Comparison of ENCODE assay signal across 17 mouse cellular contexts in genomic region chr1:180946448-180946847, GRCm38 (mm10). TPM values are rescaled to one million over a fixed set of nuclear protein-coding genes. Genes with fewer than 3 reads are reported as not detected.
DNase-seq lines count a peak whose midpoint lies in the region; ATAC-seq lines count a peak whose summit lies in the region.
"Had no signal": no experiment of that assay in that cellular context is flagged by ENCODE, and none has a peak within 500 bp of the region (broad histone marks: within the 10 kb centered on the region; RNA-seq: fewer than 3 reads in every experiment).

No protein-coding gene starts in this region.

- no peaks in the 10 kb centered on the region for H3K9me3 ChIP-seq in embryonic facial prominence, embryonic 10.5 days
- H3K9me3 ChIP-seq in liver, embryonic 13.5 days (replicated peaks): no peaks in the 10 kb centered on the region
- no peaks in the 10 kb centered on the region for H3K9me3 ChIP-seq in intestine, embryonic 15.5 days
- H3K9me3 ChIP-seq: neural tube, embryonic 12.5 days had no signal

- DNase-seq in kidney, postnatal 10 days: peak; percentile 38
- DNase-seq in kidney, postnatal 4 days: no peak
- peak; percentile 89 for DNase-seq in adrenal gland, adult 2 months
- DNase-seq in embryonic facial prominence, embryonic 10.5 days (ENCODE audit: low spot score): no peak
- DNase-seq in liver, embryonic 13.5 days: no peak
- no peak for DNase-seq in spleen, adult 18-20 months
- DNase-seq: kidney, adult 18-20 months; right cerebral cortex, postnatal 14 days had no signal

- peak overlapping the region; percentile 67; the same call in 1 of the 2 replicates for H3K9ac ChIP-seq in liver, embryonic 13.5 days
- H3K9ac ChIP-seq in intestine, embryonic 15.5 days: no peak overlapping the region
- H3K9ac ChIP-seq: neural tube, embryonic 12.5 days had no signal

- H3K4me2 ChIP-seq in liver, embryonic 13.5 days: peak overlapping the region; percentile 89
- no peak overlapping the region for H3K4me2 ChIP-seq in intestine, embryonic 15.5 days (replicated peaks)

- peaks cover 54% of the 10 kb centered on the region for H3K4me1 ChIP-seq in embryonic facial prominence, embryonic 10.5 days
- H3K4me1 ChIP-seq in liver, embryonic 13.5 days (replicated peaks): peaks cover 57% of the 10 kb centered on the region
- peaks cover 40% of the 10 kb centered on the region for H3K4me1 ChIP-seq in intestine, embryonic 15.5 days (replicated peaks)

- H3K36me3 ChIP-seq in embryonic facial prominence, embryonic 10.5 days (replicated peaks): no peaks in the 10 kb centered on the region
- peaks cover 42% of the 10 kb centered on the region for H3K36me3 ChIP-seq in liver, embryonic 13.5 days
- 0 out of 2 replicates have a peak, but pooled peaks cover 10% of the 10 kb centered on the region for H3K36me3 ChIP-seq in intestine, embryonic 15.5 days
- H3K36me3 ChIP-seq: neural tube, embryonic 12.5 days had no signal

- no peak for ATAC-seq in liver, embryonic 13.5 days (ENCODE audit: low read depth)
- no peak for ATAC-seq in intestine, embryonic 15.5 days
- ATAC-seq: midbrain, embryonic 16.5 days; Patski had no signal

- H3K27me3 ChIP-seq in embryonic facial prominence, embryonic 10.5 days (replicated peaks; ENCODE audit: low read depth, poor library complexity, severe bottlenecking): peaks cover 41% of the 10 kb centered on the region
- H3K27me3 ChIP-seq in liver, embryonic 13.5 days: no peaks in the 10 kb centered on the region
- no peaks in the 10 kb centered on the region for H3K27me3 ChIP-seq in intestine, embryonic 15.5 days (replicated peaks)
- H3K27me3 ChIP-seq: Patski had no signal

- no peak overlapping the region for H3K4me3 ChIP-seq in embryonic facial prominence, embryonic 10.5 days
- H3K4me3 ChIP-seq in liver, embryonic 13.5 days (replicated peaks): no peak overlapping the region
- no peak overlapping the region for H3K4me3 ChIP-seq in intestine, embryonic 15.5 days (replicated peaks)
- H3K4me3 ChIP-seq: heart, adult 2 months; neural tube, embryonic 12.5 days had no signal

- 0 out of 2 replicates have a peak overlapping the region, but pooled peaks have one; percentile 54 for H3K27ac ChIP-seq in embryonic facial prominence, embryonic 10.5 days (replicated peaks)
- H3K27ac ChIP-seq in liver, embryonic 13.5 days: peak overlapping the region; percentile 89
- no peak overlapping the region for H3K27ac ChIP-seq in intestine, embryonic 15.5 days
- H3K27ac ChIP-seq: neural tube, embryonic 12.5 days had no signal

- 91% methylated on average over 6 of the region's 6 CpGs for WGBS in embryonic facial prominence, embryonic 10.5 days
- 92% methylated on average over 6 of the region's 6 CpGs for WGBS in liver, embryonic 13.5 days (ENCODE audit: insufficient replicate concordance)
- 82% methylated on average over 6 of the region's 6 CpGs for WGBS in intestine, embryonic 15.5 days

RNA-seq across cellular contexts. Expression of gene Tmem63a, which starts 4.3 kb away (rescaled TPM):
- total RNA-seq in adrenal gland, adult 2 months (2021): 10 to 100 TPM; 52.8 to 66.0 TPM
- 135 and 238 TPM in 2 replicates for polyA plus RNA-seq in adrenal gland, adult 2 months (2012; rRNA removed)
- polyA plus RNA-seq in embryonic facial prominence, embryonic 10.5 days (2016; fragmentation: Nextera tagmentation; extraction: Ambion mirVana): 2.4 and 4.3 TPM in 2 replicates
- 5.2 and 7.5 TPM in 2 replicates for polyA plus RNA-seq in liver, embryonic 13.5 days (2015; fragmentation: Nextera tagmentation; extraction: Ambion mirVana)
- polyA plus RNA-seq in intestine, embryonic 15.5 days (2015; fragmentation: Nextera tagmentation; extraction: Ambion mirVana): 15.0 and 15.8 TPM in 2 replicates

RNA-seq across cellular contexts. Expression of gene Lefty1, which starts 11.6 kb away (rescaled TPM):
- 10 to 100 TPM in 1 of 2 experiments, 1 to 10 TPM in 1; 2.0 to 11.3 TPM for total RNA-seq in adrenal gland, adult 2 months (2021)
- 34.2 and 35.6 TPM in 2 replicates for polyA plus RNA-seq in adrenal gland, adult 2 months (2012; rRNA removed)
- 0.11 and 0.39 TPM in 2 replicates for polyA plus RNA-seq in embryonic facial prominence, embryonic 10.5 days (2016; fragmentation: Nextera tagmentation; extraction: Ambion mirVana)
- polyA plus RNA-seq in liver, embryonic 13.5 days (2015; fragmentation: Nextera tagmentation; extraction: Ambion mirVana): 6.0 and 6.5 TPM in 2 replicates
- polyA plus RNA-seq in intestine, embryonic 15.5 days (2015; fragmentation: Nextera tagmentation; extraction: Ambion mirVana): 2.2 and 2.4 TPM in 2 replicates
- polyA plus RNA-seq: midbrain, embryonic 16.5 days had no signal

RNA-seq across cellular contexts. Expression of gene Pycr2, which starts 42.4 kb away (rescaled TPM):
- total RNA-seq in adrenal gland, adult 2 months (2021): 10 to 100 TPM; 24.1 to 46.1 TPM
- polyA plus RNA-seq in adrenal gland, adult 2 months (2012; rRNA removed): 80.7 and 88.7 TPM in 2 replicates
- 141 and 149 TPM in 2 replicates for polyA plus RNA-seq in embryonic facial prominence, embryonic 10.5 days (2016; fragmentation: Nextera tagmentation; extraction: Ambion mirVana)
- 122 and 128 TPM in 2 replicates for polyA plus RNA-seq in liver, embryonic 13.5 days (2015; fragmentation: Nextera tagmentation; extraction: Ambion mirVana)
- polyA plus RNA-seq in intestine, embryonic 15.5 days (2015; fragmentation: Nextera tagmentation; extraction: Ambion mirVana): 71.4 and 82.4 TPM in 2 replicates

RNA-seq across cellular contexts. Expression of gene Lefty2, which starts 53.5 kb away (rescaled TPM):
- under 1 TPM; 0.58 to 0.76 TPM for total RNA-seq in adrenal gland, adult 2 months (2021)
- 0.19 and 0.83 TPM in 2 replicates for polyA plus RNA-seq in adrenal gland, adult 2 months (2012; rRNA removed)
- polyA plus RNA-seq in embryonic facial prominence, embryonic 10.5 days (2016; fragmentation: Nextera tagmentation; extraction: Ambion mirVana): not detected in 2 replicates
- polyA plus RNA-seq in liver, embryonic 13.5 days (2015; fragmentation: Nextera tagmentation; extraction: Ambion mirVana): not detected in 2 replicates
- 0.05 and 0.09 TPM in 2 replicates for polyA plus RNA-seq in intestine, embryonic 15.5 days (2015; fragmentation: Nextera tagmentation; extraction: Ambion mirVana)
- total RNA-seq: common myeloid progenitor, adult 5-6 weeks; heart, adult 2 months; hematopoietic stem cell, adult 5-6 weeks had no signal
- polyA plus RNA-seq: erythroblast, embryonic 14.5 days; macrophage; neural tube, embryonic 12.5 days had no signal

Comparison
In these comparisons a context has a peak if more than half of its experiments do, and no peak if none do; other contexts are left out.
1. DNase-seq: peak in kidney, postnatal 10 days (single experiment) and adrenal gland, adult 2 months (single experiment); none in kidney, postnatal 4 days (0 of 2), embryonic facial prominence, embryonic 10.5 days (single experiment), liver, embryonic 13.5 days (single experiment) and spleen, adult 18-20 months (0 of 2).